Mouse (Mus musculus) erythroblast, embryonic 14.5 days (primary cell): Measurements from ENCODE around the gene Zfp1. TPM values are rescaled to one million over a fixed set of nuclear protein-coding genes. Genes with fewer than 3 reads are reported as not detected.

ENCODE experiments used
- H3K27me3 ChIP-seq: 2 replicates; pipeline ENCODE4 v1.6.1; 2012; ENCODE audit warnings: inconsistent platforms; ENCODE audit not compliant: control insufficient read depth
- H3K36me3 ChIP-seq: 2 replicates; pipeline ENCODE4 v1.6.1; 2012; ENCODE audit warnings: mild to moderate bottlenecking, inconsistent platforms; ENCODE audit not compliant: control insufficient read depth
- H3K4me1 ChIP-seq: 2 replicates; pipeline ENCODE4 v1.6.1; 2012; ENCODE audit warnings: inconsistent platforms; ENCODE audit not compliant: control insufficient read depth
- H3K4me3 ChIP-seq: replicated peaks from 2 replicates; pipeline ENCODE3; 2012; ENCODE audit warnings: moderate library complexity, mild to moderate bottlenecking, inconsistent platforms
- H3K9me3 ChIP-seq: 2 replicates; pipeline ENCODE4 v1.6.1; 2012; ENCODE audit warnings: low read length, inconsistent platforms, mixed read lengths; ENCODE audit not compliant: control insufficient read depth
- GATA1 ChIP-seq: IDR thresholded peaks from 2 replicates; pipeline ENCODE4 v1.6.1; 2012; ENCODE audit warnings: low read length, inconsistent platforms, mixed read lengths
- TAL1 ChIP-seq: IDR thresholded peaks from 3 replicates; pipeline ENCODE4 v1.6.1; 2012; ENCODE audit warnings: low read length, inconsistent platforms, mixed read lengths
- polyA plus RNA-seq: library from polyadenylated mRNA; stranded (reverse); fragments of >175 nt; gene quantifications from 2 replicates; pipeline ENCODE4 v1.2.3, GENCODE M21; 2012

Zfp1 gene
- polyA plus RNA-seq, 1 experiment = 0.17 TPM

GRCm38 (mm10) chr8:111699035-111699434 lies 55.8 kb downstream of the Zfp1 start:
- H3K4me1 ChIP-seq = no peaks in the 10 kb centered on the region
- TF ChIP-seq TAL1 (no peak), GATA1 (no peak)
- H3K4me3 ChIP-seq = no peak overlapping the region
- no peaks in the 10 kb centered on the region for H3K9me3 ChIP-seq
- no peaks in the 10 kb centered on the region for H3K27me3 ChIP-seq
- no peaks in the 10 kb centered on the region for H3K36me3 ChIP-seq

GRCm38 (mm10) chr8:111700201-111700600 lies 57.0 kb downstream of the Zfp1 start:
- Histone ChIP-seq H3K4me1 (peaks cover 5% of the 10 kb centered on the region), H3K9me3 (no peaks in the 10 kb centered on the region), H3K36me3 (no peaks in the 10 kb centered on the region), H3K27me3 (no peaks in the 10 kb centered on the region), H3K4me3 (no peak overlapping the region)
- no peak for TF ChIP-seq TAL1
- TF ChIP-seq GATA1 = no peak

- peaks cover 10% of the 10 kb centered on the region for H3K4me1 ChIP-seq
- no peak overlapping the region for H3K4me3 ChIP-seq
- no peaks in the 10 kb centered on the region for H3K27me3 ChIP-seq
- no peaks in the 10 kb centered on the region for H3K36me3 ChIP-seq
- no peak for TF ChIP-seq GATA1
- no peak for TF ChIP-seq TAL1
- no peaks in the 10 kb centered on the region for H3K9me3 ChIP-seq
Observed at GRCm38 (mm10) chr8:111700740-111701139, 57.5 kb downstream of the Zfp1 start.

- TF ChIP-seq TAL1 = no peak
- TF ChIP-seq GATA1 = no peak
- Histone ChIP-seq H3K27me3 (no peaks in the 10 kb centered on the region), H3K4me1 (peaks cover 10% of the 10 kb centered on the region), H3K9me3 (no peaks in the 10 kb centered on the region), H3K36me3 (no peaks in the 10 kb centered on the region), H3K4me3 (no peak overlapping the region)
Observed at GRCm38 (mm10) chr8:111701380-111701779, 58.2 kb downstream of the Zfp1 start.

GRCm38 (mm10) chr8:111704585-111704984 lies 61.4 kb downstream of the Zfp1 start:
- Histone ChIP-seq H3K27me3 (no peaks in the 10 kb centered on the region), H3K4me1 (peaks cover 10% of the 10 kb centered on the region), H3K4me3 (no peak overlapping the region), H3K36me3 (no peaks in the 10 kb centered on the region), H3K9me3 (no peaks in the 10 kb centered on the region)
- TF ChIP-seq TAL1 (no peak), GATA1 (no peak)

GRCm38 (mm10) chr8:111705222-111705621 lies 62.0 kb downstream of the Zfp1 start:
- no peaks in the 10 kb centered on the region for H3K27me3 ChIP-seq
- H3K4me3 ChIP-seq = no peak overlapping the region
- H3K9me3 ChIP-seq = no peaks in the 10 kb centered on the region
- H3K36me3 ChIP-seq = no peaks in the 10 kb centered on the region; the same call in 1 of the 2 replicates
- no peak for TF ChIP-seq TAL1
- TF ChIP-seq GATA1 = no peak
- peaks cover 10% of the 10 kb centered on the region for H3K4me1 ChIP-seq

GRCm38 (mm10) chr8:111705699-111706098 lies 62.5 kb downstream of the Zfp1 start:
- Histone ChIP-seq H3K9me3 (no peaks in the 10 kb centered on the region), H3K4me3 (no peak overlapping the region), H3K4me1 (peaks cover 10% of the 10 kb centered on the region), H3K27me3 (no peaks in the 10 kb centered on the region), H3K36me3 (peaks cover 2% of the 10 kb centered on the region; the same call in 1 of the 2 replicates)
- TF ChIP-seq TAL1 (no peak), GATA1 (no peak)

GRCm38 (mm10) chr8:111708265-111708664 lies 65.1 kb downstream of the Zfp1 start:
- H3K27me3 ChIP-seq = no peaks in the 10 kb centered on the region

GRCm38 (mm10) chr8:111709223-111709622 lies 66.0 kb downstream of the Zfp1 start:
- H3K4me1 ChIP-seq = peaks cover 10% of the 10 kb centered on the region
- peaks cover 15% of the 10 kb centered on the region; the same call in 1 of the 2 replicates for H3K36me3 ChIP-seq
- H3K4me3 ChIP-seq = no peak overlapping the region
- H3K9me3 ChIP-seq = no peaks in the 10 kb centered on the region
- H3K27me3 ChIP-seq = no peaks in the 10 kb centered on the region
- TF ChIP-seq TAL1 (no peak), GATA1 (no peak)

More at GRCm38 (mm10) chr8:111708265-111708664, 65.1 kb downstream of the Zfp1 start:
- TF ChIP-seq GATA1 (no peak), TAL1 (no peak)
- Histone ChIP-seq H3K9me3 (no peaks in the 10 kb centered on the region), H3K36me3 (peaks cover 8% of the 10 kb centered on the region; the same call in 1 of the 2 replicates), H3K4me3 (no peak overlapping the region), H3K4me1 (peaks cover 10% of the 10 kb centered on the region)

- peaks cover 15% of the 10 kb centered on the region; the same call in 1 of the 2 replicates for H3K36me3 ChIP-seq
- H3K9me3 ChIP-seq = no peaks in the 10 kb centered on the region
- no peaks in the 10 kb centered on the region for H3K27me3 ChIP-seq
- H3K4me1 ChIP-seq = no peaks in the 10 kb centered on the region; the same call in 1 of the 2 replicates
- no peak overlapping the region for H3K4me3 ChIP-seq
- TF ChIP-seq GATA1 = no peak
- TF ChIP-seq TAL1 = no peak
Observed at GRCm38 (mm10) chr8:111710777-111711485, 67.7 kb downstream of the Zfp1 start.
